Mouse (Mus musculus) megakaryocyte, embryonic 14.5 days (primary cell): Measurements from ENCODE around the gene Klhl26. TPM values are rescaled to one million over a fixed set of nuclear protein-coding genes. Genes with fewer than 3 reads are reported as not detected.
A peak's percentile ranks its signal among the peaks of the same experiment; 100 is the strongest.

Experiments used
- H3K27me3 ChIP-seq: replicated peaks from 2 replicates; pipeline ENCODE3; 2012; ENCODE audit warnings: inconsistent platforms
- H3K36me3 ChIP-seq: replicated peaks from 2 replicates; pipeline ENCODE3; 2012; ENCODE audit warnings: low read length, inconsistent platforms, mixed read lengths
- H3K4me1 ChIP-seq: 2 replicates; pipeline ENCODE4 v1.6.1; 2012; ENCODE audit warnings: inconsistent platforms
- H3K4me3 ChIP-seq: replicated peaks from 2 replicates; pipeline ENCODE3; 2012; ENCODE audit warnings: moderate library complexity, mild to moderate bottlenecking, inconsistent platforms
- H3K9me3 ChIP-seq: 2 replicates; pipeline ENCODE4 v1.6.1; 2012; ENCODE audit warnings: inconsistent platforms
- FLI1 ChIP-seq: IDR thresholded peaks from 2 replicates; pipeline ENCODE4 v1.6.1; 2012; ENCODE audit warnings: low read length, inconsistent platforms, mixed read lengths
- GATA1 ChIP-seq: IDR thresholded peaks from 3 replicates; pipeline ENCODE4 v1.6.1; 2012; ENCODE audit warnings: mixed read lengths, low read length, inconsistent platforms, borderline replicate concordance
- polyA plus RNA-seq: library from polyadenylated mRNA; stranded (reverse); fragments of >175 nt; gene quantifications from 2 replicates; pipeline ENCODE4 v1.2.3, GENCODE M21; 2012; ENCODE audit warnings: low replicate concordance; ENCODE audit not compliant: insufficient read depth

Klhl26 gene
- polyA plus RNA-seq, 1 experiment = 10.3 TPM

GRCm38 (mm10) chr8:70477269-70477982 is 658 bp upstream of the Klhl26 start:
- TF ChIP-seq FLI1 (no peak), GATA1 (no peak)
- Histone ChIP-seq H3K9me3 (no peaks in the 10 kb centered on the region), H3K4me1 (peaks cover 52% of the 10 kb centered on the region)

GRCm38 (mm10) chr8:70471856-70472255 is 4.9 kb downstream of the Klhl26 start:
- H3K4me3 ChIP-seq = no peak overlapping the region
- H3K9me3 ChIP-seq = no peaks in the 10 kb centered on the region
- peaks cover 87% of the 10 kb centered on the region for H3K4me1 ChIP-seq
- H3K27me3 ChIP-seq = no peaks in the 10 kb centered on the region
- no peak for TF ChIP-seq GATA1
- no peak for TF ChIP-seq FLI1
- peaks cover 75% of the 10 kb centered on the region for H3K36me3 ChIP-seq

More at GRCm38 (mm10) chr8:70477269-70477982, 658 bp upstream of the Klhl26 start:
- Histone ChIP-seq H3K36me3 (peaks cover 20% of the 10 kb centered on the region), H3K27me3 (peaks cover 38% of the 10 kb centered on the region), H3K4me3 (peak overlapping the region; percentile 99)

GRCm38 (mm10) chr8:70469938-70470337 is 6.8 kb downstream of the Klhl26 start:
- Histone ChIP-seq H3K4me1 (peaks cover 92% of the 10 kb centered on the region), H3K36me3 (peaks cover 87% of the 10 kb centered on the region), H3K27me3 (no peaks in the 10 kb centered on the region), H3K9me3 (no peaks in the 10 kb centered on the region), H3K4me3 (no peak overlapping the region)
- TF ChIP-seq GATA1 = no peak
- no peak for TF ChIP-seq FLI1

GRCm38 (mm10) chr8:70469295-70469916 is 7.4 kb downstream of the Klhl26 start:
- H3K4me3 ChIP-seq = peak overlapping the region; percentile 20
- no peaks in the 10 kb centered on the region for H3K9me3 ChIP-seq
- H3K36me3 ChIP-seq = peaks cover 92% of the 10 kb centered on the region
- TF ChIP-seq GATA1 (no peak), FLI1 (no peak)
- no peaks in the 10 kb centered on the region for H3K27me3 ChIP-seq
- H3K4me1 ChIP-seq = peaks cover 95% of the 10 kb centered on the region

GRCm38 (mm10) chr8:70468733-70469132 is 8.0 kb downstream of the Klhl26 start:
- no peak for TF ChIP-seq FLI1
- TF ChIP-seq GATA1 = no peak
- Histone ChIP-seq H3K36me3 (peaks cover 96% of the 10 kb centered on the region), H3K4me1 (peaks cover 97% of the 10 kb centered on the region), H3K27me3 (no peaks in the 10 kb centered on the region), H3K9me3 (no peaks in the 10 kb centered on the region), H3K4me3 (no peak overlapping the region)

- Histone ChIP-seq H3K27me3 (no peaks in the 10 kb centered on the region), H3K4me1 (peaks cover 94% of the 10 kb centered on the region), H3K4me3 (no peak overlapping the region), H3K36me3 (peaks cover 98% of the 10 kb centered on the region), H3K9me3 (no peaks in the 10 kb centered on the region)
- TF ChIP-seq FLI1 (no peak), GATA1 (no peak)
Observed at GRCm38 (mm10) chr8:70467907-70468306, 8.9 kb downstream of the Klhl26 start.

GRCm38 (mm10) chr8:70467229-70467725 is 9.5 kb downstream of the Klhl26 start:
- Histone ChIP-seq H3K36me3 (peaks cover 98% of the 10 kb centered on the region), H3K27me3 (no peaks in the 10 kb centered on the region), H3K4me1 (peaks cover 94% of the 10 kb centered on the region), H3K9me3 (no peaks in the 10 kb centered on the region), H3K4me3 (no peak overlapping the region)
- TF ChIP-seq FLI1 = no peak

GRCm38 (mm10) chr8:70466771-70467170 is 10.0 kb downstream of the Klhl26 start:
- Histone ChIP-seq H3K27me3 (no peaks in the 10 kb centered on the region), H3K36me3 (peaks cover 98% of the 10 kb centered on the region), H3K9me3 (no peaks in the 10 kb centered on the region), H3K4me1 (peaks cover 94% of the 10 kb centered on the region), H3K4me3 (no peak overlapping the region)
- TF ChIP-seq FLI1 = no peak
- no peak for TF ChIP-seq GATA1

- Histone ChIP-seq H3K9me3 (no peaks in the 10 kb centered on the region), H3K27me3 (no peaks in the 10 kb centered on the region), H3K36me3 (peaks cover 98% of the 10 kb centered on the region), H3K4me3 (no peak overlapping the region), H3K4me1 (peaks cover 94% of the 10 kb centered on the region)
- TF ChIP-seq FLI1 (no peak), GATA1 (no peak)
Observed at GRCm38 (mm10) chr8:70466305-70466704, 10.5 kb downstream of the Klhl26 start.

- H3K4me1 ChIP-seq = peaks cover 94% of the 10 kb centered on the region
- H3K27me3 ChIP-seq = no peaks in the 10 kb centered on the region
- TF ChIP-seq GATA1 = no peak
- TF ChIP-seq FLI1 = no peak
- peaks cover 99% of the 10 kb centered on the region for H3K36me3 ChIP-seq
- no peak overlapping the region for H3K4me3 ChIP-seq
- H3K9me3 ChIP-seq = no peaks in the 10 kb centered on the region
Observed at GRCm38 (mm10) chr8:70465701-70466100, 11.1 kb downstream of the Klhl26 start.

GRCm38 (mm10) chr8:70464162-70464561 is 12.6 kb downstream of the Klhl26 start:
- peaks cover 92% of the 10 kb centered on the region for H3K4me1 ChIP-seq
- H3K4me3 ChIP-seq = no peak overlapping the region
- TF ChIP-seq GATA1 = no peak
- no peak for TF ChIP-seq FLI1
- H3K36me3 ChIP-seq = peaks cover 99% of the 10 kb centered on the region
- peaks cover 8% of the 10 kb centered on the region for H3K9me3 ChIP-seq
- H3K27me3 ChIP-seq = no peaks in the 10 kb centered on the region
